Comparison of ENCODE assay signal across 9 mouse cellular contexts in the genomic region with DNA sequence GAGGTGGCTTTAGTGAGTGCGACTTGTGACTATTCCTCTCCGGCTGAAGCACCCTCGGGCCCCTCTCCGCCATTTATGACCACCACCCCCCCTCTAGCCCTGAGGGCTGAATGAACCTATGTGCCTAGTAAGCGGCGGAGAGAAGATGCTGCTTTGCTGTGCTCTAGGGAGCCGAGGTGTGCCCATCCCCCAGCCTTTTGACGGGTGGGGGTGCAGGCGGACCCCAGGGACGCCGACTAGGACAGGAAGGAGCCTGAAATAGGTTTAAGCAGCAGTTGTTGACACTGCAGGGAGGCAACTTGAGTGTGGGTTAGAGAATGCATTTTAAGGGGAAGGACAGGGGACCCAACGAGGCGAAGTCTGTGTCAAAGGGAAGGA. TPM values are rescaled to one million over a fixed set of nuclear protein-coding genes. Genes with fewer than 3 reads are reported as not detected.
A peak's percentile ranks its signal among the peaks of the same experiment; 100 is the strongest.
DNase-seq lines count a peak whose midpoint lies in the region; ATAC-seq and TF ChIP-seq lines count a peak whose summit lies in the region.
"Had no signal": no experiment of that assay in that cellular context is flagged by ENCODE, and none has a peak within 500 bp of the region (broad histone marks: within the 10 kb centered on the region; RNA-seq: fewer than 3 reads in every experiment).

No protein-coding gene starts in this region.

- H3K27me3 ChIP-seq in heart, embryonic 13.5 days (replicated peaks), result peaks cover 90% of the 10 kb centered on the region
- peaks cover 80% of the 10 kb centered on the region for H3K27me3 ChIP-seq in heart, embryonic 15.5 days
- peaks cover 25% of the 10 kb centered on the region for H3K27me3 ChIP-seq in lung, postnatal 0 days (replicated peaks; ENCODE audit: insufficient read depth, low read length)

- peak overlapping the region; percentile 57 for H3K4me3 ChIP-seq in heart, embryonic 13.5 days
- peak overlapping the region; percentile 51 for H3K4me3 ChIP-seq in heart, embryonic 15.5 days
- peak overlapping the region; percentile 37 for H3K4me3 ChIP-seq in lung, postnatal 0 days (ENCODE audit: low read depth, low read length)

- H3K27ac ChIP-seq in heart, embryonic 13.5 days (replicated peaks), result no peak overlapping the region
- no peak overlapping the region for H3K27ac ChIP-seq in heart, embryonic 15.5 days
- H3K27ac ChIP-seq in lung, postnatal 0 days (ENCODE audit: low read length), result no peak overlapping the region

- no peak for TF ChIP-seq CTCF in lung, postnatal 0 days (IDR thresholded peaks at IDR 0.05)

- DNase-seq in heart, adult 9 months (ENCODE audit: low spot score in 2 of 2), result no peak
- DNase-seq in MN1 (ENCODE audit: low spot score), result peak; percentile 30
- no peak for DNase-seq in lung, postnatal 0 days (ENCODE audit: low spot score)
- peak; percentile 57 for DNase-seq in testis, postnatal 10 days (ENCODE audit: low spot score)
- DNase-seq in frontal cortex, postnatal 10 days (ENCODE audit: low spot score in 2 of 2), result no peak
- no peak for DNase-seq in layer of hippocampus, postnatal 36 days

- H3K9me3 ChIP-seq in heart, embryonic 13.5 days, result no peaks in the 10 kb centered on the region
- H3K9me3 ChIP-seq in heart, embryonic 15.5 days (replicated peaks), result no peaks in the 10 kb centered on the region
- no peaks in the 10 kb centered on the region for H3K9me3 ChIP-seq in lung, postnatal 0 days (ENCODE audit: low read length)

- H3K36me3 ChIP-seq in heart, embryonic 13.5 days, result no peaks in the 10 kb centered on the region
- H3K36me3 ChIP-seq in heart, embryonic 15.5 days, result no peaks in the 10 kb centered on the region
- H3K36me3 ChIP-seq in lung, postnatal 0 days (ENCODE audit: insufficient read depth, low read length), result no peaks in the 10 kb centered on the region

- WGBS in heart, embryonic 13.5 days, result 2% methylated on average over 13 of the region's 13 CpGs
- 1% methylated on average over 13 of the region's 13 CpGs for WGBS in heart, embryonic 15.5 days
- WGBS in lung, postnatal 0 days, result 0% methylated on average over 13 of the region's 13 CpGs

- peak overlapping the region; percentile 87 for H3K4me2 ChIP-seq in heart, embryonic 13.5 days
- peak overlapping the region; percentile 85 for H3K4me2 ChIP-seq in heart, embryonic 15.5 days
- peak overlapping the region; percentile 79 for H3K4me2 ChIP-seq in lung, postnatal 0 days (replicated peaks; ENCODE audit: low read depth, low read length)

- no peak for TF ChIP-seq EP300 in lung, postnatal 0 days (IDR thresholded peaks at IDR 0.05)

- H3K4me1 ChIP-seq in heart, embryonic 13.5 days, result peaks cover 37% of the 10 kb centered on the region
- H3K4me1 ChIP-seq in heart, embryonic 15.5 days (replicated peaks), result peaks cover 35% of the 10 kb centered on the region
- peaks cover 11% of the 10 kb centered on the region; the same call in 1 of the 2 replicates for H3K4me1 ChIP-seq in lung, postnatal 0 days (ENCODE audit: insufficient read depth, low read depth, low read length)

- ATAC-seq in heart, embryonic 13.5 days (ENCODE audit: extremely low read depth, insufficient number of reproducible peaks, low FRiP score, low TSS enrichment), result no peak
- ATAC-seq in heart, embryonic 15.5 days (replicated peaks; ENCODE audit: insufficient number of reproducible peaks, insufficient read depth, low FRiP score, low read depth), result no peak
- no peak for ATAC-seq in lung, postnatal 0 days
- ATAC-seq: Patski had no signal

- H3K9ac ChIP-seq in heart, embryonic 13.5 days, result peak overlapping the region; percentile 72
- peak overlapping the region; percentile 54 for H3K9ac ChIP-seq in heart, embryonic 15.5 days
- H3K9ac ChIP-seq in lung, postnatal 0 days (replicated peaks; ENCODE audit: low read depth), result 0 out of 2 replicates have a peak overlapping the region, but pooled peaks have one; percentile 12

RNA-seq across cellular contexts. Expression of gene Bahd1, which starts 3.3 kb away (rescaled TPM):
- 2.3 and 3.1 TPM in 2 replicates for polyA plus RNA-seq in heart, embryonic 13.5 days (2015; fragmentation: Nextera tagmentation; extraction: Ambion mirVana)
- polyA plus RNA-seq in heart, embryonic 15.5 days (2015; fragmentation: Nextera tagmentation; extraction: Ambion mirVana), result 3.3 and 5.1 TPM in 2 replicates
- polyA plus RNA-seq in lung, postnatal 0 days (2015; fragmentation: Nextera tagmentation; extraction: Ambion mirVana), result 5.1 and 5.4 TPM in 2 replicates
- 10 to 100 TPM; 51.3 to 55.6 TPM for total RNA-seq in layer of hippocampus, postnatal 36 days (2021)

RNA-seq across cellular contexts. Expression of gene Chst14, which starts 29.4 kb away (rescaled TPM):
- polyA plus RNA-seq in heart, embryonic 13.5 days (2015; fragmentation: Nextera tagmentation; extraction: Ambion mirVana), result 19.4 and 21.6 TPM in 2 replicates
- 16.5 and 20.5 TPM in 2 replicates for polyA plus RNA-seq in heart, embryonic 15.5 days (2015; fragmentation: Nextera tagmentation; extraction: Ambion mirVana)
- 20.8 and 22.0 TPM in 2 replicates for polyA plus RNA-seq in lung, postnatal 0 days (2015; fragmentation: Nextera tagmentation; extraction: Ambion mirVana)
- total RNA-seq in layer of hippocampus, postnatal 36 days (2021), result 1 to 10 TPM; 2.7 to 2.9 TPM

RNA-seq across cellular contexts. Expression of gene Ivd, which starts 35.1 kb away (rescaled TPM):
- 69.9 and 75.6 TPM in 2 replicates for polyA plus RNA-seq in heart, embryonic 13.5 days (2015; fragmentation: Nextera tagmentation; extraction: Ambion mirVana)
- polyA plus RNA-seq in heart, embryonic 15.5 days (2015; fragmentation: Nextera tagmentation; extraction: Ambion mirVana), result 80.6 and 87.9 TPM in 2 replicates
- polyA plus RNA-seq in lung, postnatal 0 days (2015; fragmentation: Nextera tagmentation; extraction: Ambion mirVana), result 46.5 and 53.2 TPM in 2 replicates
- 100 to 1,000 TPM in 1 of 2 experiments, 10 to 100 TPM in 1; 99.8 to 106 TPM for total RNA-seq in layer of hippocampus, postnatal 36 days (2021)

Comparison
In these comparisons a context has a peak if more than half of its experiments do, and no peak if none do; other contexts are left out.
1. H3K9ac ChIP-seq: peak in every context shown above with its lines; median percentile 72 in heart, embryonic 13.5 days; 54 in heart, embryonic 15.5 days; 12 in lung, postnatal 0 days.
2. DNase-seq: peak in MN1 (single experiment) and testis, postnatal 10 days (single experiment); none in heart, adult 9 months (0 of 2), lung, postnatal 0 days (single experiment), frontal cortex, postnatal 10 days (0 of 2) and layer of hippocampus, postnatal 36 days (0 of 2).
3. Peak in every context shown above with its lines, with median percentiles within 50 percentile points of each other: H3K4me2 ChIP-seq and H3K4me3 ChIP-seq.